Mouse (Mus musculus) small intestine, adult 2 months (tissue): ENCODE data around the gene Cadm4. TPM values are rescaled to one million over a fixed set of nuclear protein-coding genes. Genes with fewer than 3 reads are reported as not detected.
A peak's percentile ranks its signal among the peaks of the same experiment; 100 is the strongest.
"Not testable (repeated sequence)": the region's sequence is repeated elsewhere in the genome, so short reads cannot be mapped to it uniquely, and the experiment has no call there.

Source experiments
- H3K27ac ChIP-seq: fragments of 200-500 bp; 2 replicates; pipeline ENCODE4 v1.5.1; 2012; ENCODE audit warnings: low read depth, low read length, control low read depth, inconsistent platforms; ENCODE audit not compliant: insufficient read depth
- H3K27me3 ChIP-seq: fragments of 200-500 bp; 2 replicates; pipeline ENCODE4 v1.6.1; 2012; ENCODE audit warnings: mild to moderate bottlenecking, moderate library complexity, low read length, inconsistent platforms; ENCODE audit not compliant: control insufficient read depth, insufficient read depth
- H3K36me3 ChIP-seq: fragments of 200-500 bp; 2 replicates; pipeline ENCODE4 v1.6.1; 2012; ENCODE audit warnings: mild to moderate bottlenecking, low read length, control low read depth, inconsistent platforms; ENCODE audit not compliant: control insufficient read depth, insufficient read depth
- H3K4me1 ChIP-seq: fragments of 200-500 bp; 2 replicates; pipeline ENCODE4 v1.6.1; 2012; ENCODE audit warnings: low read length, inconsistent platforms, mixed read lengths; ENCODE audit not compliant: control insufficient read depth, insufficient read depth, insufficient read length
- H3K4me3 ChIP-seq: fragments of 200-500 bp; 2 replicates; pipeline ENCODE4 v1.5.1; 2012; ENCODE audit warnings: low read depth, mild to moderate bottlenecking, control low read depth, inconsistent platforms, low read length, moderate library complexity
- CTCF ChIP-seq: fragments of 200-500 bp; IDR thresholded peaks from 2 replicates; pipeline ENCODE4 v1.5.1; 2012; ENCODE audit warnings: low read depth, mild to moderate bottlenecking, control low read depth, inconsistent platforms, low read length, moderate library complexity, mixed read lengths; ENCODE audit not compliant: insufficient replicate concordance, insufficient read length; ENCODE audit errors: extremely low read depth
- POLR2A ChIP-seq: fragments of 200-500 bp; IDR thresholded peaks from 2 replicates; pipeline ENCODE4 v1.6.1; 2012; ENCODE audit warnings: low read depth, mild to moderate bottlenecking, control low read depth, inconsistent platforms, low read length, moderate library complexity
- WGBS: fragments of 180-500 bp; shearing (Covaris S2); methylation state at CpG from one replicate; pipeline ENCODE4 v1.1.7; 2018; 5-methylcytosine and 5-hydroxymethylcytosine counted together
- polyA plus RNA-seq: library from polyadenylated mRNA; depleted of rRNA; stranded (reverse); fragments of >200 nt; gene quantifications from 2 replicates; pipeline ENCODE4 v1.2.3, GENCODE M21; 2012

Cadm4 gene
- polyA plus RNA-seq, 1 experiment: 2.9 TPM

DNA sequence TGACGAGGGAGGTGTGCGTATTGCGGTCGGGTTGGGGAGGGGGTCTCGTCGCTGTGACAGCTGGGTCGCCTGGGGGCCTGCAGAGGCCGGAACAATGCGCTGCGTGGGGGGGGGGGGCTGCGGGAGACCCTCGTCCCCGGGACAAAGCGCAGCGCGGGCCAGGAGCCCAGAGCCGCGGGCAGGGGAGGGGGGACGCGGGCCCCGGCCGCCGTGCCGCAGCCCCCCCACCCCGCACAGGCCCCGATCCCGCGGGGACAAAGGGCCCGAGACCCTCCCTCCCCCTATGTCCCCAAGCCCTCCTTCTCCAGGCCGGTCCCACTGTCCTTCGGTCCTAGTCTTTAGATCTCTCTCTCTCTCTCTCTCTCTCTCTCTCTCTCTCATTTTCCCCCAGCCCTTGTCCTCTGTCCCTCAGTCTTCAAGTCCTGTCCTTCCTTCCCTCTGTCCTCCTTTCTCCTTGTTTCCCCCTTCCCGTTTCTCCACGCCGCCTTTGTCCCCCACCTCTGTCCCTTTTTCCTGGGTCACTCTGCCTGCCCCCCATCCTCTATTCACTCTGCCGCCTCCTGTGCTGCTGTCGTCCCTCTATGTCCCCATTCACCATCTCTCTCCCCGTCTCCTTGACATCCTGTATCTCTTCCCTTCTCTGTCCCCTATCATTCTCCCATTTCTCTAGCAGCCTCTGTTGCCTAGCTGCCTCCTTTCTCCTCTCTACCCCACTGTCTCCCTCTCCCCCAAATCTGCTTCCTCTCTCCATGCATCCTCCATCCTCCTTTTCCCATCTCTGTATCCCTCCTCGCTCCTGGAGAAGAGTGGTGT is 591 bp downstream of the Cadm4 start:
- H3K36me3 ChIP-seq: no peaks in the 10 kb centered on the region
- H3K4me3 ChIP-seq: peak overlapping the region; percentile 68
- no peak overlapping the region for H3K27ac ChIP-seq
- H3K27me3 ChIP-seq: peaks cover 21% of the 10 kb centered on the region
- no peak for TF ChIP-seq CTCF
- no peak for TF ChIP-seq POLR2A
- peaks cover 4% of the 10 kb centered on the region for H3K4me1 ChIP-seq
- 6% methylated on average over 20 of the region's 38 CpGs for WGBS

DNA sequence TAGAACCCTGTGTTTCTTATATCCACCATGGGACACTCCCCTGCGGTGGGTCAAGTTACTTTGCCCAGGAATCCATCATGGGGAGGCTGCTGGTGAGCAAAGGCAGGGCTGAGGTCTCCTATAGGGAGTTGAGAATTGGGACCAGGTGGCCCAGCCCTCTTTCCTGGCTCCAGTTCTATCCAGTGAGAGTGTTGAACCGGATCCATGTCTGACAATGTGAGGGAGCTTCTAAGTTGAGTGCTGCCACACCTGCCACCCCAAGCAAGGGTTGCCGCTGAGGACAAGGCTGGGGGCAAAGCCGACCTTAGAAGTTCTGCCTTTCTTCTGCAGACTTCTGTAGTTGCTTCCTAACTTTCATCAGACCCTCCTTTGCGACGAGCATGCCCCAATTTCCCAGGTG is 1.5 kb downstream of the Cadm4 start:
- WGBS: 49% methylated on average over 6 of the region's 6 CpGs

DNA sequence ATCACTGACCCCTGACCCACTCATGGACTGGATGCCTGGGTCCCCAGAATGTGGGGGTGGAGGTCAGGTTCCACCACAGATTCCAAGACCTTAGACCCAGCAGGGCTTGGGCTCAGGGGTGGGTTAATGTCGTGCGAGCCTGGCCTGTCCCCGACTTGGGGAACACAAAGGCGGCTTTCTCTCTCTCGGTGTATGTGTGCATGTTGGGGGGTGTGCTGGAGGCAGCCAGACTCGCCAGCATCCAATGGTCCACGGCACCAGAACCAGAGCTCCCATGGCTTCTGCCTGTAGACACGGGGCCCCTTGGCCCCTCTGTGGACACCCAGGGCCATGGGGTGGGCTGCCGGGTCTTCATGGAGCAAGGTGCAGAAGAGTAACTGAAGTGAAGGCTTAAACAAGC is 3.7 kb downstream of the Cadm4 start:
- no peak overlapping the region for H3K27ac ChIP-seq
- peaks cover 4% of the 10 kb centered on the region for H3K4me1 ChIP-seq
- 84% methylated on average over 9 of the region's 9 CpGs for WGBS
- TF ChIP-seq CTCF (no peak), POLR2A (no peak)
- peaks cover 21% of the 10 kb centered on the region for H3K27me3 ChIP-seq
- H3K36me3 ChIP-seq: no peaks in the 10 kb centered on the region
- no peak overlapping the region for H3K4me3 ChIP-seq

More for the DNA sequence above, 1.5 kb downstream of the Cadm4 start:
- peaks cover 21% of the 10 kb centered on the region for H3K27me3 ChIP-seq
- not testable (repeated sequence) for H3K4me1 ChIP-seq, H3K36me3 ChIP-seq, H3K27ac ChIP-seq, H3K4me3 ChIP-seq

DNA sequence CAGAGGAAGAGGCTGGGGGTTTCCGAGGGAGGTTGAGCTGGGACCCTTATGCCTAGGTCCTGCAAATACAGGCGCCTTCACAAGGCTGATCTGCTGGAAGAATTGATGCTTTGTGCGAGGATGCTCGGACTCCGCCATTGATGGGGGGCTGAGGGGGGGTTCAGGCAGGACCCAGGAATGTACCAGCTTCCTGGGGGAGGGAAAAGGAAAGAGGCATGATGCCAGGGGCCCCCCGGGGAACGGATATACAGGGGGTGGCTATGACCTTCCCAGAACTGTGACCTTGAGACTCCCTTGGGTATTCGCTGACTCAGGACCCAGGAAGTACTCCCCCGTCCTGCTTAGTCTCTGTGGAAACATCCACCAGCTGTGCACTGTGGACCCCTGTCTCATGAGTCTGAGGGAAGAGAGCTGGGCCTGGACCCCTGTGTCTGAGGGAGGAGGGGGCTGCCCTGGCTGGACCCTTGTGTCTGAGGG is 4.9 kb downstream of the Cadm4 start:
- WGBS: 55% methylated on average over 9 of the region's 9 CpGs
- H3K4me1 ChIP-seq: peaks cover under 1% of the 10 kb centered on the region
- peaks cover 14% of the 10 kb centered on the region for H3K27me3 ChIP-seq
- no peak overlapping the region for H3K4me3 ChIP-seq
- no peaks in the 10 kb centered on the region for H3K36me3 ChIP-seq
- TF ChIP-seq POLR2A: no peak
- no peak for TF ChIP-seq CTCF
- H3K27ac ChIP-seq: no peak overlapping the region

DNA sequence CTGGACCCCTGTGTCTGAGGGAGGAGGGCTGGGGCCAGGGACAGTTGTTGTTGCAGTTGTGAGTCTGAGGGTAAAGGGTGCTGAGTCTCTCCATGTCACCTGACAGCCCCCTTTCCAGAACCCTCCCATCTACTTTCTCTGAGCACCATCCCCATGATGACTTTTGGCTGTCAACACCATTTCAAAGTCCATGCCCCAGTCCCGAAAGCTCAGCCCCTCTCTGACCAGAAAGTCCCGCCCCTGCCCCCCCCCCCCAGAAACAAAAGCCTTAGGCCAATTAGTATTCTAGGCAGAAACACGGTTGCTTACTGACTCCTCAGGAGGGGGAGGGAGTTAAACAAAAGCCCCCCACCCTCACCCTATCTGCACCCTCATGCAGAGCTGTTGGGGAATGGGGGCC is 5.6 kb downstream of the Cadm4 start:
- 31% methylated on average over 3 of the region's 3 CpGs for WGBS
- TF ChIP-seq CTCF (no peak), POLR2A (no peak)
- Histone ChIP-seq H3K36me3 (no peaks in the 10 kb centered on the region), H3K4me1 (no peaks in the 10 kb centered on the region), H3K27me3 (peaks cover 7% of the 10 kb centered on the region), H3K4me3 (no peak overlapping the region), H3K27ac (no peak overlapping the region)

DNA sequence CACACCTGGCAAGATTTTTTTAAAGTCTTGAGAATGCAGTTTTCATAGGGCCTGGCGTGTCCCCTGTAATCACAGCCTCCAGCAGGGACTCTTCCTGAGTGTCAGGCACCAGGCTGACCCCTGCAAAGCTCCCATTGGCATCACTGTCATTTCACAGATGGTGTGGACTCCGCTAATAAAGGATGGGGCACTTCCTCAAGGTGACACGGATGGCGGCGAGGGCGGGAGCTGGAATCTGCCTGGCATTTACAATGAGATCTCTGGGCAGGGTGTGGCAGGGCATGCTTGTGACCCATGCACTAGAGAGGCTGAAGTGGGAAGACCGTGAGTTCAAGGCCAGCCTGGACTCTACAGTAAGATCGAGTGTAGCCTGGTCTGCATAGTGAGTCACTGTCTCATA is 6.5 kb downstream of the Cadm4 start:
- Histone ChIP-seq H3K4me1 (no peaks in the 10 kb centered on the region), H3K36me3 (no peaks in the 10 kb centered on the region), H3K4me3 (no peak overlapping the region), H3K27me3 (no peaks in the 10 kb centered on the region), H3K27ac (no peak overlapping the region)
- WGBS: 69% methylated on average over 8 of the region's 8 CpGs
- no peak for TF ChIP-seq CTCF
- no peak for TF ChIP-seq POLR2A

DNA sequence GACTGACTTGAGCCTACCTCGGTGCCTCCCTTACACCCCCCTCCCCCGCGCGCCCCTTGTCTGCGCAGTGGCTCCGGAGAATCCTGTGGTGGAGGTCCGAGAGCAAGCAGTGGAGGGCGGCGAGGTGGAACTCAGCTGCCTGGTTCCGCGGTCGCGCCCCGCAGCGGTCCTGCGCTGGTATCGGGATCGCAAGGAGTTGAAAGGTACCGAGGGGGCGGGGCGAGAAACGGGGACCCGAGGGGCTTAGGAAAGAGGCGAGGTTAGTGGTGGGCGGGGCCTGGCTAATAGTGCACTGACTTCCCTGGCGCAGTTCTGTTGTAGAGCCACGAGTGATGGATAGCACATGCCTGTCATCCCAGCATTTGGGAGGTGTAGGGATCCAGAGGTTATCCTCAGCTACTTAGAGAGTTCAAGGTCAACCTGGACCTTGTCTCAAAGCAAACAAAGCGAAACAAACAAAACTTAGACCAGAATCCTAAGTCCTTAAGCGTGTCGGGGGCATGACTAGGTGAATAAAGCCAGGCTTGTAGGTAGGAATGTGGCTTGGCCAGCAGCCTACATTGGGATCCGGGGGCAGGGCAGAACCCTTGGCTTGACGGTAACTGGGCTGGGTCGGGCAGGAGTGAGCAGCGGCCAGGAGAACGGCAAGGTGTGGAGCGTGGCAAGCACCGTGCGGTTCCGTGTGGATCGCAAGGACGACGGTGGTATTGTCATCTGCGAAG is 18.2 kb downstream of the Cadm4 start:
- no peaks in the 10 kb centered on the region; the same call in 1 of the 2 replicates for H3K4me1 ChIP-seq
- no peak overlapping the region for H3K4me3 ChIP-seq
- no peaks in the 10 kb centered on the region for H3K36me3 ChIP-seq
- no peak overlapping the region for H3K27ac ChIP-seq
- TF ChIP-seq CTCF (no peak), POLR2A (no peak)
- H3K27me3 ChIP-seq: peaks cover 28% of the 10 kb centered on the region
- 8% methylated on average over 43 of the region's 43 CpGs for WGBS
